Mouse (Mus musculus): ENCODE results near the gene Pgpep1l. TPM values are rescaled to one million over a fixed set of nuclear protein-coding genes. Genes with fewer than 3 reads are reported as not detected.

Gene Pgpep1l
- polyA plus RNA-seq (2012; fragmentation: generic; extraction: Trizol): not detected

DNA sequence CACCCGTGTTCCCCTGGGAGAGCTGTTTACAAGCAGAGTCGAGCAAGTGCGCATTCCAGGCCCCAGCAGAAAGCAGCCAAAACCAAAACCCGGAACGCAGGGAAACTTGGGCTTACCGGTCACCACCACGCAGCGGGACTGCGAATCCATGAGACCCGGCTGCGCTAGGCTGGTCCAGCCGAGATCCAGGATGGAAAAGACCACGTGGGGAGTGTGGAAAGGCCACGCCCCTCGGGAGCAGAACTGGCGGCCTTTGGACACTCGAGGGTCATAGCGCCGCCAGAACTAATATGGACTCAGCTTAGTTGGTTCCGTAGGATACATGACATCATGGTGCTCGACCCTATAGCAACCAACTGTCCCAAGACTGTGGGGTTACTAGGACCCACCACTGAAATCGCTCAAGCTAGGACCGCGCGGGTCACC, at the start of gene Pgpep1l:
Gene Pgpep1l (minus strand): TSS at position 206 of the 426 bp plus-strand sequence.

GRCm38 (mm10) chr7:68273515-68273914, 9.5 kb upstream of the Pgpep1l start, which contains the start of gene Fam169b:
Gene Fam169b, plus strand, starts transcription at chr7:68273839.

Other genes starting within 250 kb of the Pgpep1l start
- gene Fam169b, start 9.6 kb upstream of the Pgpep1l start, polyA plus RNA-seq (2012; fragmentation: generic; extraction: Trizol): under 1 TPM in 1 of 2 experiments, not detected in 1; 0.15 TPM